Mouse (Mus musculus): ENCODE data around the gene Coro2a. TPM values are rescaled to one million over a fixed set of nuclear protein-coding genes. Genes with fewer than 3 reads are reported as not detected.
"Not testable (repeated sequence)": the region's sequence is repeated elsewhere in the genome, so short reads cannot be mapped to it uniquely, and the experiment has no call there.

Coro2a gene
- polyA plus RNA-seq, 1 experiment, result 13.5 TPM

DNA sequence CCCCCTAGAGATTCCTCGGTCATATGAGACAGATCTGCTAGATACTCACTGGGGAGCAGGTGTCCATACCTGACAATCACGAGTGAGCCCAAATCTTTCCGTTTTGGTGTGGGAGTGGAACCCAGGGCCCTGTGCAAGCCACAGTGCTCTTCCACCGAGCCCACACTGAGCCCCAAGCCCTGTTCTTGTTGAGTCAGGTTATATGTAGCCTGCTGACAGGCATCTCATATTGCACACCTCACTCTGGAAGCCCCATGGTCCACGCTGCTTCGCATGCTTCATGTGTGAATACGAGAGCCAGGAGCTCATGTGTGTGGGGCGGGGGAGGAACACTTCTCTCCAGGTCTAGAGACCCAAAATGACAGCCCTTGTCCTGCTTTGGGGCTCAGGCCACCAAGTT is 12.9 kb downstream of the Coro2a start:
- TF ChIP-seq POLR2A (IDR thresholded peaks at IDR 0.05; ENCODE audit: control insufficient read depth, extremely low read depth, insufficient read depth, low read length, poor library complexity), result no peak
- 73% methylated on average over 8 of the region's 8 CpGs for WGBS
- Histone ChIP-seq H3K4me1 (replicated peaks; ENCODE audit: control insufficient read depth, insufficient read depth, low read length) (peaks cover 26% of the 10 kb centered on the region), H3K4me3 (ENCODE audit: control insufficient read depth, insufficient read depth, low read length) (no peak overlapping the region), H3K27ac (ENCODE audit: control insufficient read depth, insufficient read depth, low read length) (no peak overlapping the region), H3K27me3 (ENCODE audit: control insufficient read depth, insufficient read depth, low read length) (no peaks in the 10 kb centered on the region), H3K36me3 (ENCODE audit: control insufficient read depth, insufficient read depth, low read length) (no peaks in the 10 kb centered on the region)
- no peak for DNase-seq

DNA sequence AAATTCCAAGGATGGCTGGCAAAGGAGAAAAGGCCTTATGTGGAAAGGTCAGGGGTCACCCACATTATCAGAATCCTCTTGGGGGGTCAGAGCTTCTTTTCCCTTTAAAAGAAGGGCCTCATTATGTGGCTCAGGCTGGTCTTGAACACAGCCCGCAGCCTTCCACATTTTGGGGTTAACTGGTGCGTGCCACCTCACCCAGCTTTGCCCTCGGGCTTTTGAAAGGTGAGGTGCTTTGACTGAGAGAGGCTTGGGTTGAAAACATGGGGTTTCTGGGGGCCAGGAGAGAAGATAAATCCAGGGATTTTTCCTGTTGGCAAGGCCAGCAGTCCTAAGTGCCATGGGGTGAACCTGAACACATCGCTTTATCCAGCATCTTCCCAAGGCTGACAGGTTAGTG is 15.5 kb downstream of the Coro2a start:
- DNase-seq, result no peak
- Histone ChIP-seq H3K4me3 (ENCODE audit: control insufficient read depth, insufficient read depth, low read length) (no peak overlapping the region), H3K4me1 (replicated peaks; ENCODE audit: control insufficient read depth, insufficient read depth, low read length) (peaks cover 18% of the 10 kb centered on the region), H3K27ac (ENCODE audit: control insufficient read depth, insufficient read depth, low read length) (no peak overlapping the region), H3K27me3 (ENCODE audit: control insufficient read depth, insufficient read depth, low read length) (no peaks in the 10 kb centered on the region), H3K36me3 (ENCODE audit: control insufficient read depth, insufficient read depth, low read length) (no peaks in the 10 kb centered on the region)
- WGBS, result 87% methylated on average over 4 of the region's 4 CpGs
- TF ChIP-seq CTCF (IDR thresholded peaks at IDR 0.05; ENCODE audit: borderline replicate concordance, control insufficient read depth, extremely low read depth, insufficient read depth, low read length, poor library complexity) (no peak), POLR2A (IDR thresholded peaks at IDR 0.05; ENCODE audit: control insufficient read depth, extremely low read depth, insufficient read depth, low read length, poor library complexity) (no peak)

DNA sequence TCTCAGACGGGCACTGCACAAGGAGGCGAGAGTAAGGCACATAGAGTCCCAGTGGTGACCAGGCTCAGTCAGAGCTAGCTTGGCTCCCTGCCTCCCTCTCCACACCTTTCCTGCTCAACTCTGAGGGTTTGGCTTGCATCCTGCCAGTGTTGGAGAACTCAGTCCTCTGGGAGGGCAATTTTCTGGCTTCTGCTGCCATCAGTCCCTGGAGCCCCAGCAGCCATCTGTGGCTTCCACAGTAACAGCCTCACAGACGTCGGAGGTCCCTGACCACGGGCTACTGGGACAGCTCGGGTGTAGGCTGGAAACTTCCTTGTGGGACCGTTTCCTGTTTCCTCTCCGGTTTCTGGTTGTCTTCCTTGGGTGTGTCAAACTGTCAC is 16.2 kb downstream of the Coro2a start:
- Histone ChIP-seq H3K27me3 (ENCODE audit: control insufficient read depth, insufficient read depth, low read length) (no peaks in the 10 kb centered on the region), H3K4me3 (ENCODE audit: control insufficient read depth, insufficient read depth, low read length) (no peak overlapping the region), H3K36me3 (ENCODE audit: control insufficient read depth, insufficient read depth, low read length) (no peaks in the 10 kb centered on the region), H3K27ac (ENCODE audit: control insufficient read depth, insufficient read depth, low read length) (no peak overlapping the region), H3K4me1 (replicated peaks; ENCODE audit: control insufficient read depth, insufficient read depth, low read length) (peaks cover 19% of the 10 kb centered on the region)
- no peak for DNase-seq
- no peak for TF ChIP-seq CTCF (IDR thresholded peaks at IDR 0.05; ENCODE audit: borderline replicate concordance, control insufficient read depth, extremely low read depth, insufficient read depth, low read length, poor library complexity)
- no peak for TF ChIP-seq POLR2A (IDR thresholded peaks at IDR 0.05; ENCODE audit: control insufficient read depth, extremely low read depth, insufficient read depth, low read length, poor library complexity)
- WGBS, result 41% methylated on average over 8 of the region's 8 CpGs

DNA sequence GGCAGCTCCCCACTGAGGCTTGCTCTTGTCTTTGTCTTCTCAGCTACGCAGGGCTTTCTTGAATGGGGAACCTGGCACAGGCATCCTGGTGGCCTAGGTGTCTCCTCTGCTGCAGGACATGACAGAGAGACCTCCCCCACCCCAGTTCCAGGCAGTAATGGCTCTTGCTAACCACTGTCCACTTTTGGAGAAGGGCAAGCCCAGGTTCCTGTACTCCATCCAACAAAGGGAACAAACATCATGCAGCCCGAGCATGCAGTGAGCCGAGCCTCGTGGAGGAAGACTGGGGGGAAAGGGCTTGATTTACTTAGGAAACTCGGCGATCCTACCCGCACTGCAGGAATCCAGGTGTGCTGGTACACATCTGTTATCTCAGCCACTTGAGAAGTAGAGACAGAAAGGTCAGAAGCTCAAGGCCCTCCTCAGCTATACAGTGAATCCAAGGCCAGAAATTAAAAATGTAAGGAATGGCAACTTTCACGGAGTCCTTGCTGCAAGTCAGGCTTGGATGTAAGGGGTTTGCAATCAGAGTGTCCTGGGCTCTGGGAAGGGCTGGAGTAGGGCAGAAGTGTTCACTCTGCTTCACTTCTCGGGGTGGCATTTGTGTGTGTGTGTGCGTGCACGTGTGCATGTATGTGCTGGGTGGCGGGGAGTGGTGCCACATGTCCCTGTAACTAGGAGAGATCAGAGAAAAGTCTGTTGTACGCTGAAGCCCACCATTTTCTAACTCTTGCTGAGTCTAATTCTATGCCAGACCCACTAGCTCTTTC is 16.8 kb downstream of the Coro2a start:
- Histone ChIP-seq H3K27me3 (ENCODE audit: control insufficient read depth, insufficient read depth, low read length) (no peaks in the 10 kb centered on the region), H3K27ac (ENCODE audit: control insufficient read depth, insufficient read depth, low read length) (no peak overlapping the region), H3K36me3 (ENCODE audit: control insufficient read depth, insufficient read depth, low read length) (no peaks in the 10 kb centered on the region), H3K4me3 (ENCODE audit: control insufficient read depth, insufficient read depth, low read length) (no peak overlapping the region), H3K4me1 (replicated peaks; ENCODE audit: control insufficient read depth, insufficient read depth, low read length) (peaks cover 19% of the 10 kb centered on the region)
- WGBS, result 38% methylated on average over 13 of the region's 13 CpGs
- no peak for DNase-seq
- no peak for TF ChIP-seq CTCF (IDR thresholded peaks at IDR 0.05; ENCODE audit: borderline replicate concordance, control insufficient read depth, extremely low read depth, insufficient read depth, low read length, poor library complexity)
- no peak for TF ChIP-seq POLR2A (IDR thresholded peaks at IDR 0.05; ENCODE audit: control insufficient read depth, extremely low read depth, insufficient read depth, low read length, poor library complexity)

DNA sequence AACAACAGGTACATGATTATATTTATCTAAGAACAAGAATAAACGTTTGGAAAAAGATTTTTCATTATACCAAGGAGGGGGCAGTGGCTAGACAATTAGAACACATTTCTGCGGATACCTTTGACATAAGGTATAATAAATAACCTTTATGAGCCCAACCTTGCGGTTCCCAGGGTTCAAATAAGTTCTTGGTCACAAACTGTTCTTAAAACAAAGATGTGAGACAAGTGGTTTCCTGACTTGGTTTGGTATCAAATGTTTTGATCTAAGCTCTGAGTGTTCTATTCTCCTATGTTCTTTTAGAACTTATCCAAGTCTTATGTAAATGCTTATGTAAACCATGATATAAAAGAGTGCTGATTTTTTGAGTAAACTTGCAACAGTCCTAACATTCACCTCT is 17.5 kb downstream of the Coro2a start:
- not testable (repeated sequence) for DNase-seq; H3K27me3 ChIP-seq (ENCODE audit: control insufficient read depth, insufficient read depth, low read length); H3K4me3 ChIP-seq (ENCODE audit: control insufficient read depth, insufficient read depth, low read length); H3K36me3 ChIP-seq (ENCODE audit: control insufficient read depth, insufficient read depth, low read length); H3K27ac ChIP-seq (ENCODE audit: control insufficient read depth, insufficient read depth, low read length)
- 3% methylated on average over 3 of the region's 3 CpGs for WGBS
- peaks cover 18% of the 10 kb centered on the region for H3K4me1 ChIP-seq (replicated peaks; ENCODE audit: control insufficient read depth, insufficient read depth, low read length)

DNA sequence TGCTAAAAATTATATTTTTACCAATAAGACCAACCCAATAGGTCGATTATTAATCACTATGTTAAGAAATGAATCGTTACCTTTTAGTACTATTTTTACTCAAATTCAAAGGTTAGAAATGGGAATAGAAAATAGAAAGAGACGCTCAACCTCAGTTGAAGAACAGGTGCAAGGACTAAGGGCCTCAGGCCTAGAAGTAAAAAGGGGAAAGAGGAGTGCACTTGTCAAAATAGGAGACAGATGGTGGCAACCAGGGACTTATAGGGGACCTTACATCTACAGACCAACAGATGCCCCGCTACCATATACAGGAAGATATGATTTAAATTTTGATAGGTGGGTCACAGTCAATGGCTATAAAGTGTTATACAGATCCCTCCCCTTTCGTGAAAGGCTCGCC is 17.9 kb downstream of the Coro2a start:
- 15% methylated on average over 2 of the region's 6 CpGs for WGBS
- not testable (repeated sequence) for H3K27ac ChIP-seq (ENCODE audit: control insufficient read depth, insufficient read depth, low read length); H3K36me3 ChIP-seq (ENCODE audit: control insufficient read depth, insufficient read depth, low read length); H3K4me3 ChIP-seq (ENCODE audit: control insufficient read depth, insufficient read depth, low read length); DNase-seq; H3K27me3 ChIP-seq (ENCODE audit: control insufficient read depth, insufficient read depth, low read length)
- H3K4me1 ChIP-seq (replicated peaks; ENCODE audit: control insufficient read depth, insufficient read depth, low read length), result peaks cover 17% of the 10 kb centered on the region

DNA sequence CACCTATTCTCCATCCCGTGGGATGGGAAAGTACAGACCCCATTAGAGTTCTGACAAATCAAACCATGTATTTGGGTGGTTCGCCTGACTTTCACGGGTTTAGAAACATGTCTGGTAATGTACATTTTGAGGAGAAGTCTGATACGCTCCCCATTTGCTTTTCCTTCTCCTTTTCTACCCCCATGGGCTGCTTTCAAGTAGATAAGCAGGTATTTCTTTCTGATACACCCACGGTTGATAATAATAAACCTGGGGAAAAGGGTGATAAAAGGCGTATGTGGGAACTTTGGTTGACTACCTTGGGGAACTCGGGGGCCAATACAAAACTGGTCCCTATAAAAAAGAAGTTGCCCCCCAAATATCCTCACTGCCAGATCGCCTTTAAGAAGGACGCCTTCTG is 20.0 kb downstream of the Coro2a start:
- not testable (repeated sequence) for H3K36me3 ChIP-seq (ENCODE audit: control insufficient read depth, insufficient read depth, low read length); DNase-seq; H3K4me3 ChIP-seq (ENCODE audit: control insufficient read depth, insufficient read depth, low read length); H3K27me3 ChIP-seq (ENCODE audit: control insufficient read depth, insufficient read depth, low read length); H3K27ac ChIP-seq (ENCODE audit: control insufficient read depth, insufficient read depth, low read length)
- H3K4me1 ChIP-seq (replicated peaks; ENCODE audit: control insufficient read depth, insufficient read depth, low read length), result peaks cover 17% of the 10 kb centered on the region
- WGBS, result 79% methylated on average over 9 of the region's 9 CpGs

DNA sequence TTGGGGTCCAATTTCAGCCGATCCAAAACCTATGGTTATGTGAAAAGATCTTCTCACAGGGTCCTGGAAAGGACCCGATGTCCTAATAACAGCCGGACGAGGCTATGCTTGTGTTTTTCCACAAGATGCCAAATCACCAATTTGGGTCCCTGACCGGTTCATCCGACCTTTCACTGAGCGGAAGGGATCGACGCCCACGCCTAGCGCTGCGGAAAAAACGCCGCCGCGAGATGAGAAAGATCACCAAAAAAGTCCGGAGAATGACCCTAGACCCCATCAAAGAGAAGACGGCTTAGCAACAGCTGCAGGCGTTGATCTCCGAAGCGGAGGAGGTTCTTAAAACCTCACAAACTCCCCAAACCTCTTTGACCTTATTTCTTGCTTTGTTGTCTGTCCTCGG is 20.4 kb downstream of the Coro2a start:
- not testable (repeated sequence) for H3K4me3 ChIP-seq (ENCODE audit: control insufficient read depth, insufficient read depth, low read length); DNase-seq; H3K27ac ChIP-seq (ENCODE audit: control insufficient read depth, insufficient read depth, low read length); H3K27me3 ChIP-seq (ENCODE audit: control insufficient read depth, insufficient read depth, low read length); H3K36me3 ChIP-seq (ENCODE audit: control insufficient read depth, insufficient read depth, low read length)
- H3K4me1 ChIP-seq (replicated peaks; ENCODE audit: control insufficient read depth, insufficient read depth, low read length), result peaks cover 17% of the 10 kb centered on the region
- WGBS, result 83% methylated on average over 22 of the region's 22 CpGs

DNA sequence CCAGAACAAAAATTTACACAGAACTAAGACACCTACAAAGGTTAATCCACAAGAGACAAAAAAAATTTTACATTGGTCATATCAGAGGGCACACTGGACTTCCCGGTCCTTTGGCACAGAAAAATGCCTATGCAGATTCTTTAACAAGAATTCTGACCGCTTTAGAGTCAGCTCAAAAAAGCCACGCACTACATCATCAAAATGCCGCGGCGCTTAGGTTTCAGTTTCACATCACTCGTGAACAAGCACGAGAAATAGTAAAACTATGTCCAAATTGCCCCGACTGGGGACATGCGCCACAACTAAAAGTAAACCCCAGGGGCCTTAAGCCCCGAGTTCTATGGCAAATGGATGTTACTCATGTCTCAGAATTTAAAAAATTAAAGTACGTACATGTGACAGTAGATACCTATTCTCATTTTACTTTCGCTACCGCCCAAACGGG is 21.2 kb downstream of the Coro2a start:
- 80% methylated on average over 15 of the region's 15 CpGs for WGBS
- not testable (repeated sequence) for H3K4me3 ChIP-seq (ENCODE audit: control insufficient read depth, insufficient read depth, low read length); H3K36me3 ChIP-seq (ENCODE audit: control insufficient read depth, insufficient read depth, low read length); H3K27ac ChIP-seq (ENCODE audit: control insufficient read depth, insufficient read depth, low read length); DNase-seq; H3K27me3 ChIP-seq (ENCODE audit: control insufficient read depth, insufficient read depth, low read length)
- peaks cover 16% of the 10 kb centered on the region for H3K4me1 ChIP-seq (replicated peaks; ENCODE audit: control insufficient read depth, insufficient read depth, low read length)

DNA sequence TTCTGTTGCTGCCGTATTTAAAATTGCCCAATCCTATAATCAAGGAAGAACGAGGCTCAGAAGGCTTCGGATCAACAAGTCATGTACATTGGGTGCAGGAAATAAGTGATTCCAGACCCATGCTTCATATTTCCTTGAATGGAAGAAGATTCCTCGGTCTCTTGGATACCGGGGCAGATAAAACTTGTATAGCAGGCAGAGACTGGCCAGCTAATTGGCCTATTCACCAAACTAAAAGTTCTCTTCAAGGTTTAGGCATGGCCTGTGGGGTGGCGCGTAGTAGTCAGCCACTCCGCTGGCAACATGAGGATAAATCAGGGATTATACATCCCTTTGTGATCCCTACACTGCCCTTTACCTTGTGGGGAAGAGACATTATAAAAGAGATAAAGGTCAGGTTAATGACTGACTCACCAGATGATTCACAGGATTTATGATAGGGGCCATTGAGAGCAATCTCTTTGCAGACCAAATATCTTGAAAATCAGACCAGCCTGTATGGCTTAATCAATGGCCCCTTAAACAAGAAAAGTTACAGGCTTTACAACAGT is 23.1 kb downstream of the Coro2a start:
- H3K4me1 ChIP-seq (replicated peaks; ENCODE audit: control insufficient read depth, insufficient read depth, low read length), result peaks cover 17% of the 10 kb centered on the region
- not testable (repeated sequence) for H3K27me3 ChIP-seq (ENCODE audit: control insufficient read depth, insufficient read depth, low read length); DNase-seq; H3K36me3 ChIP-seq (ENCODE audit: control insufficient read depth, insufficient read depth, low read length); H3K4me3 ChIP-seq (ENCODE audit: control insufficient read depth, insufficient read depth, low read length); H3K27ac ChIP-seq (ENCODE audit: control insufficient read depth, insufficient read depth, low read length)
- WGBS, result 95% methylated on average over 8 of the region's 8 CpGs
